Mouse (Mus musculus) megakaryocyte, embryonic 14.5 days (primary cell): ENCODE measurements around the gene Best3. TPM values are rescaled to one million over a fixed set of nuclear protein-coding genes. Genes with fewer than 3 reads are reported as not detected.
A peak's percentile ranks its signal among the peaks of the same experiment; 100 is the strongest.

Experiments
- H3K27me3 ChIP-seq: replicated peaks from 2 replicates; pipeline ENCODE3; 2012; ENCODE audit warnings: inconsistent platforms
- H3K36me3 ChIP-seq: replicated peaks from 2 replicates; pipeline ENCODE3; 2012; ENCODE audit warnings: low read length, inconsistent platforms, mixed read lengths
- H3K4me1 ChIP-seq: 2 replicates; pipeline ENCODE4 v1.6.1; 2012; ENCODE audit warnings: inconsistent platforms
- H3K4me3 ChIP-seq: replicated peaks from 2 replicates; pipeline ENCODE3; 2012; ENCODE audit warnings: moderate library complexity, mild to moderate bottlenecking, inconsistent platforms
- H3K9me3 ChIP-seq: 2 replicates; pipeline ENCODE4 v1.6.1; 2012; ENCODE audit warnings: inconsistent platforms
- FLI1 ChIP-seq: IDR thresholded peaks from 2 replicates; pipeline ENCODE4 v1.6.1; 2012; ENCODE audit warnings: low read length, inconsistent platforms, mixed read lengths
- GATA1 ChIP-seq: IDR thresholded peaks from 3 replicates; pipeline ENCODE4 v1.6.1; 2012; ENCODE audit warnings: mixed read lengths, low read length, inconsistent platforms, borderline replicate concordance
- polyA plus RNA-seq: library from polyadenylated mRNA; stranded (reverse); fragments of >175 nt; gene quantifications from 2 replicates; pipeline ENCODE4 v1.2.3, GENCODE M21; 2012; ENCODE audit warnings: low replicate concordance; ENCODE audit not compliant: insufficient read depth

Best3 gene
- not detected in 2 replicates for polyA plus RNA-seq

DNA sequence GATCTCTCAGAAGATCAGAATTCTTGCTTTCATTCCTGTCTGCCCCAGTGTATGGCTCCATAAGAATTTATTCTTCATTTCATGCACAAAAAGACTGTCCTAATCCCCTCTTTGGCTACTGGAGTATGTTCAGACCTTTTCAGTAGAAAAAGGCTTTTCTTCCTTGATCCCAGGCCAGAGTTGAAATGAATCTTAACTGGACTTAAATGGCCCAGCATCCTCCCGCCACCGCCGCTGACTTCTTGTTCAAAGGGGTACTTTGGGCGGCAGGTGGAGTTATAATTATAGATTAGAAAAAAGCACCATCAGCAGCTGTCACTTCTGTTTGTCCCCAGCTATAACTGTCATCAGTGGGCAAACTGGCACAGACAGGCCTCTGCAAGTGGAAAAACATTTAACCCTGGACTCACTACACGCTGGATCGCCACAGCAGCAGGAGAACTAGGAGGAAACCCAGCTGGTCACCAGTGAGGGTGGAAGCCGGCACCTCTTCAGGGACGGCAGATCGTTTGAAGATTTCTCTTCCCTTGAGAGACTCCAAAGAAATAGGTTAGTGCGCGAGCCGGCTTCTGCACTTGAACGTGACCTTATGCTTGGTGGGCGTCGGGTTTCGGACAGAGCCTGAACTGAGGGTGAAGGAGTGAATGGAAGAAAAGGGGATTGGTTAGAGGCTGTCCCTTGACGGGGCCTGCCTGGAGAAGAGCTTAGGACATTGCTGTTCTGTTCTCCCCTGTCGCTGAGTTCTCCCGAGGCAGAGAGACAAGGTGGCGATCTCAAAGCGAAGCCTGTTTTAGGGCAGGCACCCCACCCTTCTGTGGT, at the start of gene Best3:
TSS of gene Best3 (plus strand) at position 51 of the 819 bp plus-strand sequence.
- no peaks in the 10 kb centered on the region for H3K9me3 ChIP-seq
- no peak within 1 kb of the TSS for H3K4me3 ChIP-seq
- H3K27me3 ChIP-seq, result peaks cover 18% of the 10 kb centered on the region
- H3K4me1 ChIP-seq, result peaks cover 14% of the 10 kb centered on the region
- no peaks in the 10 kb centered on the region for H3K36me3 ChIP-seq
- no peak for TF ChIP-seq FLI1
- no peak for TF ChIP-seq GATA1

DNA sequence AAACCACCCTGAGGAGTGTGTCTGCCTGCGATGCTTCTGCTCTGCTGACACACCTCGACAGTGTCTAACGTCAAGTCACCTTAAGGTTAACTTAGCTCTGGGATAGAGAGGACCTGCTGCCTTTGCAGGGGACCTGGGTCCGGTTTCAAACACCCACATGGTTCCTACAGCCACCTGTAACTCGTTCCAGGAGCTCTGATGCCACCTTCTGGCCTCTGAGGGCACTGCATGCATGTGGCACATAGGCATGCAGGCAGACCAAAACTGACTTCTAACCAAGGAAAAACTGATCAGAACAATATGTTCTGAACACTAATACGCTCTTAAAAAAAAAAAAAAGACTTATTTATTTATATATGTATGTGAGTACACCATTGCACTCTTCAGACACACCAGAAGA, 43.1 kb upstream of the Best3 start:
- TF ChIP-seq GATA1 (no peak), FLI1 (no peak)
- peaks cover 13% of the 10 kb centered on the region for H3K9me3 ChIP-seq
- H3K27me3 ChIP-seq, result no peaks in the 10 kb centered on the region
- peaks cover 10% of the 10 kb centered on the region for H3K4me1 ChIP-seq
- peaks cover 29% of the 10 kb centered on the region for H3K36me3 ChIP-seq
- no peak overlapping the region for H3K4me3 ChIP-seq

DNA sequence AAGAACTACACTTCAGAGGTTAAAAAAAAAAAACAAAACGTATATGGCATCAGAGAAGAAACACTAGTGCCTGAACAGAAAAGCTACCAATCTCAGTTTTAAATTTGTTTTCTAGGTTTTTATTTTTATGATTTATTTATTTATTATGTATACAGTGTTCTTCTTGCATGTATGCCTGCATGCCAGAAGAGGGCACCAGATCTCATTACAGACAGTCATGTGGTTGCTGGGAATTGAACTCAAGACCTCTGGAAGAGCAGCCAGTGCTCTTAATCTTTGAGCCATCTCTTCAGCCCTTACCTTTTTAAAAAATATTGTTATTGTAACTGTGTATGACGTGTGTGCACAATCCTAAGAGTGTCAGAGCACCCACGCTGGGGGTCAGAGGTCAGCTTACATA, 42.0 kb upstream of the Best3 start:
- H3K9me3 ChIP-seq, result peaks cover 13% of the 10 kb centered on the region
- H3K4me3 ChIP-seq, result no peak overlapping the region
- TF ChIP-seq FLI1 (no peak), GATA1 (no peak)
- peaks cover 18% of the 10 kb centered on the region for H3K36me3 ChIP-seq
- no peaks in the 10 kb centered on the region for H3K27me3 ChIP-seq
- peaks cover 14% of the 10 kb centered on the region for H3K4me1 ChIP-seq

DNA sequence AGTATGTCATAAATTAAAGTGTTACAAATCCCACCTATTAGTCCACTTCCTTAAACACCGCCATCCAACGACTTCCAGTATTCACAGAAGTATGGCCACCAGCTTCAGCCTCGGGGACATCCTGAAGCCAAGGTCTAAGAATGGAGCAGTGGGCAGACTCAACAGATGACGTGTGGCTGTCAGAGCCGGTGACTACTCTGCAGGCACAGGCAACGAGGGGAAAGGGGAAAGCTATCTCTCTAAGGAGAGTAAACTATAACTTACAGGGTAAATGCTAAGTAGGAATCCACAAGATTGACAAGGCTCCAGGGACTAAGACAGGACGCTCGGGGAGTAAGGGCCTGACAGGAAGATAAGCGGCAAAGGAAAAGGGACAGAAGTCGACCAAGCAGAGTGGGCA, 41.2 kb upstream of the Best3 start:
- H3K4me3 ChIP-seq, result no peak overlapping the region
- peaks cover 20% of the 10 kb centered on the region for H3K4me1 ChIP-seq
- peaks cover 13% of the 10 kb centered on the region for H3K9me3 ChIP-seq
- peaks cover 3% of the 10 kb centered on the region for H3K27me3 ChIP-seq
- TF ChIP-seq FLI1, result no peak
- TF ChIP-seq GATA1, result no peak
- H3K36me3 ChIP-seq, result peaks cover 13% of the 10 kb centered on the region

DNA sequence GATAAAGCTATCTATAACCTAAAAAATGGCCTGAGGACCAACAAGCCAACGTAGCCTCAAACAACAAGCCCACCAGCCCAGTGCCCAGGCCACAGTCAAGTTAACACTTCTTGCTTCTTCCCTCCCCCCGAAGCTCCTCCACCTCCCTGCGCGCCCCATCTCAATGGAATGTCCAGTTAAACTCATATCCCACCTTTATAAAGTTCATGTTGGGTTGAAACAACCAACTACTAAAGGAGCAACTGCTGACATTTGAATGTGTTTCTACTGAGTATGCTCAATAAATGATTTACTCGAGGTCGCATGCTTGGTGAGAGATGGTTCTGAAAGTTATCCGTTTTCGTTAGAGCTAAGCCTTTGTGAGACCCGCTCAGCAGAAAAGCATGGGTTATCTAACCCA, 37.7 kb upstream of the Best3 start:
- TF ChIP-seq GATA1 (no peak), FLI1 (no peak)
- peaks cover 4% of the 10 kb centered on the region for H3K36me3 ChIP-seq
- peaks cover 7% of the 10 kb centered on the region for H3K9me3 ChIP-seq
- peaks cover 24% of the 10 kb centered on the region for H3K4me1 ChIP-seq
- no peak overlapping the region for H3K4me3 ChIP-seq
- peaks cover 3% of the 10 kb centered on the region for H3K27me3 ChIP-seq

DNA sequence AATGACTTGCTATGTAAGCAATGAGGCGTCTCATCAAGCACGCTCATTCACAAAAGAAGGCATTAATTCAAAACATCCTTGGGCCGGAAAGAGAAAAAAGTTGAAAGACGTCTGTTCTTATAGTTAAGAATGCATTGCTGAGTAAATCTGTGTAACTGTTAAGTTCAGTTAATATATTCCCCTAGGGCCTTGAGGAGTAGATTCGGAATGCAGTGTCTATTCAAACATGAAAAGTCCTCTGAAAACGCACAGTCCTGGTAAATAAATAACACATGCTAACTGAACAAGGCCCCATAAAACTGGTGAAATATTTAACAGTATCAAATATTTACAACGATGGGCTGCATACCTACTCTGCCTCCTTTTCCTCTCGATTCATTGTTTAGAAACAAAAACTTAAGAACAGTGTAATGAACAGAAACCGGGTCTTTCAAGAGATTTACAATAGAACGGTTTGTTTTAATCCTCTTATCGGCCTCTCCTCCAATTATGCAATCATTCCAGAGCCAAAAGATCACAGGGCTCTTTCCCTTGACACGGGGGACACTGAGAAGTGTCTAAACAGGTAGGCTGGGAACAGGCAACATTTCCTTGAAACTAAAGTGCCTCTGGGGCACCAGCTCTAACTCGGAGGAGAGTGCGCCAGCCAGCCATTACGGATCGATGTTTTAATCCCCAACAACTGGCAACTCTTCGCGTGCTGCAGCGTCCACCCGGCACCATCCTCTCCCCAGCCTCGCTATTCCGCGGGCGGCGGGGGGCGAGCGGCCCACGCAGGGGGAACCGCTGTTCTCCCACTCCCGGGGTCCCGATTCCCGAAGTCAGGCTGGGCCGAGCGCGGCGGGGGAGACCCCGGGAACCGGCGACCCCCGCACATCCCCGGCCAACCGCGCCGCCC, 36.8 kb upstream of the Best3 start:
- peaks cover 12% of the 10 kb centered on the region for H3K9me3 ChIP-seq
- H3K27me3 ChIP-seq, result peaks cover 3% of the 10 kb centered on the region
- no peak for TF ChIP-seq GATA1
- TF ChIP-seq FLI1, result no peak
- peak overlapping the region; percentile 94 for H3K4me3 ChIP-seq
- peaks cover 24% of the 10 kb centered on the region for H3K4me1 ChIP-seq
- peaks cover 4% of the 10 kb centered on the region for H3K36me3 ChIP-seq

DNA sequence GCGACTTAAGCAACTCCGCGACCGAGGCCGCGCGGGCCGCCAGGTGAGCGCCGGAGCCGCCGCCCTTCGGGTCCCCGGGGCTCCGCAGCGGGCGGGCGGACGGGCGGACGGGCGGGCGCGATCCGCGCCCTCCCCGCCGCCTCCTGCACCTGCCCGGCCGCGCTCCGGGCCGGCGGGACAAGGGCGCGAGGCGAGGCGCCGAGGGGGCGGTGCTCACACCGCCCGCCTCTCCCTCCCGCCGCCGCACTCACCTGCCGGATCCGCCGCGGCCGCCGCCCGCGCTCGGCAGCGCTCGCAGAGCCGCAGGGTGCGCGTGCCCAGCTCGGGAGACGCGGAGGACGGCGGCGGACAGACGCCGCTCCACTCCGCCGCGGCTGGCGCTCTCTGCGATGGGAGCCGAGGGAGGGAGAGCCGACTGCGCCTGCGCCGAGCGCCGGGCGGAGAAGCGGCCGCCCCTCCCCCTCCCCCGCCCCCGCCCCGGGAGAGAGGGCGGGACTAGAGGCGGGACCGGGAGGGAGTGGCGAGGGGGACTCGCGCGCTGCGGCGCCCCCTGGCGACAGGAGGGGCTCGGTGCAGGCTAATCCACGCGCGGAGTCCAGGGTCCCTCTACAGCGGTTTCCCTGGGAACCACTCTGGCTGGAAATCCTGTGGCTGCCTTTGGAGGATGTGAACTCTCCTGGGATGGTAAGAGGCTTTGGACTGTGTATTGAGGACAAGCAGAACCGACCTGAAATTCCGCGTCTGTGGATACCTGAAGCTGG, 35.9 kb upstream of the Best3 start, which contains the start of gene Rab3ip:
TSS of gene Rab3ip (minus strand) at position 761 of the 761 bp plus-strand sequence.
- H3K9me3 ChIP-seq, result peaks cover 19% of the 10 kb centered on the region
- peak within 1 kb of the TSS; percentile 94 for H3K4me3 ChIP-seq
- H3K36me3 ChIP-seq, result peaks cover 4% of the 10 kb centered on the region
- TF ChIP-seq GATA1 (no peak), FLI1 (no peak)
- peaks cover 3% of the 10 kb centered on the region for H3K27me3 ChIP-seq
- peaks cover 18% of the 10 kb centered on the region for H3K4me1 ChIP-seq

DNA sequence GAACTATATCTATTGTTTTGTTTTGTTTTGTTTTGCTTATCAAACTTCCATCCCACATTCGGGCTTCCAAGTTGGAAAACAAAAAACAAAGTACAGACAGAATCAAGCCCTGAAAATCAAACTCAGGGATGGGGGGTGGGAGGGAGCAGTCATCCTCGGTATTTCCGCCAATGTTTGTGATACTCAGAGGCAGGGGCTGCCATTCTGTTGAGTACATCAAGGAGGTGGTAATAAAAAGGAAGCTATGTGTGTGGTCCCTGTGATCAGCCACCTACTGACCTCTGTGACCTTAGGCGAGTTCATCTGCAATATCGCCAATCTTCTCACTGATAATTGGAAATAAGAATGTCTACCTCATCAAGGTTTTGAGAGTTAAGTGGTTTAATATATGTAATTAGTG, 35.2 kb upstream of the Best3 start:
- Histone ChIP-seq H3K4me1 (peaks cover 17% of the 10 kb centered on the region), H3K4me3 (peak overlapping the region; percentile 94), H3K27me3 (peaks cover 3% of the 10 kb centered on the region), H3K9me3 (peaks cover 24% of the 10 kb centered on the region), H3K36me3 (peaks cover 4% of the 10 kb centered on the region)
- no peak for TF ChIP-seq FLI1

DNA sequence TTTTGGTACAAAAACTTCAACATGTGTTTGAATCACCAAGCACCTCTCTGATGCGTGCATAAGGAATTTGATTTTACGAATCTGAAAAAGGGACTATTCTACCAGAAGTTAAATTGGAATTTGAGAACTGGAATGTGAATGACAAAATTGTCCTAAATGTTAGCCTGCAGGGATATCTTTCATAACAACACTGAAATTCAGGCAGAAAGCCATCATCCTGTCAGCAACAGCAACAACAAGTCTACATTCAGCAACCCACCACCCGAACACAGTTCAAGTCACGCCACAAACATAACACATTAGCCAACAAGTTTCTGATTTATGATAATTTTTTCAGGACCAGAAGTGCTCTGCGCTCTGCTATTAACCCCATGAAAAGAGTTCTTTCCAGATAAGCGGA, 30.9 kb upstream of the Best3 start:
- Histone ChIP-seq H3K4me1 (peaks cover 10% of the 10 kb centered on the region), H3K36me3 (peaks cover 4% of the 10 kb centered on the region), H3K9me3 (peaks cover 27% of the 10 kb centered on the region), H3K27me3 (no peaks in the 10 kb centered on the region), H3K4me3 (no peak overlapping the region)
- TF ChIP-seq GATA1 (no peak), FLI1 (no peak)
